Mouse (Mus musculus) embryonic facial prominence, embryonic 15.5 days (tissue): ENCODE measurements around the gene Nrg3. TPM values are rescaled to one million over a fixed set of nuclear protein-coding genes. Genes with fewer than 3 reads are reported as not detected.
"Not testable (repeated sequence)": the region's sequence is repeated elsewhere in the genome, so short reads cannot be mapped to it uniquely, and the experiment has no call there.

Experiments
- ATAC-seq: fragments of 200-750 bp; cut with Nextera tagmentation; 2 replicates; pipeline ENCODE4 v1.8.0; 2017; ENCODE audit warnings: low read depth, moderate TSS enrichment; ENCODE audit not compliant: insufficient number of reproducible peaks, low FRiP score, low TSS enrichment
- H3K27ac ChIP-seq: fragments of 300-500 bp; sonication (generic); replicated peaks from 2 replicates; pipeline ENCODE4 v1.5.1; 2015; ENCODE audit warnings: mild to moderate bottlenecking, inconsistent platforms
- H3K27me3 ChIP-seq: fragments of 300-500 bp; sonication (generic); 2 replicates; pipeline ENCODE4 v1.6.1; 2015; ENCODE audit warnings: inconsistent platforms
- H3K36me3 ChIP-seq: fragments of 300-500 bp; sonication (generic); 2 replicates; pipeline ENCODE4 v1.6.1; 2015; ENCODE audit warnings: mild to moderate bottlenecking, inconsistent platforms
- H3K4me1 ChIP-seq: fragments of 300-500 bp; sonication (generic); 2 replicates; pipeline ENCODE4 v1.6.1; 2015; ENCODE audit warnings: inconsistent platforms
- H3K4me2 ChIP-seq: fragments of 300-500 bp; sonication (generic); replicated peaks from 2 replicates; pipeline ENCODE4 v1.6.1; 2015; ENCODE audit warnings: mild to moderate bottlenecking, inconsistent platforms
- H3K4me3 ChIP-seq: fragments of 300-500 bp; sonication (generic); replicated peaks from 2 replicates; pipeline ENCODE4 v1.5.1; 2015; ENCODE audit warnings: mild to moderate bottlenecking, inconsistent platforms
- H3K9ac ChIP-seq: fragments of 300-500 bp; sonication (generic); 2 replicates; pipeline ENCODE4 v1.6.1; 2015; ENCODE audit warnings: inconsistent platforms
- H3K9me3 ChIP-seq: fragments of 300-500 bp; sonication (generic); replicated peaks from 2 replicates; pipeline ENCODE4 v1.6.1; 2016; ENCODE audit warnings: inconsistent platforms
- whole genome bisulfite sequencing: fragments of 180-500 bp; shearing (Covaris S2); methylation state at CpG from one replicate; pipeline ENCODE4 v1.1.7; 2015; 5-methylcytosine and 5-hydroxymethylcytosine counted together
- microRNA-seq: library from miRNA; unstranded; fragments of <30 nt; microRNA quantifications from one replicate; pipeline ENCODE4, GENCODE M21; 2016; ENCODE audit warnings: borderline number of aligned reads
- polyA plus RNA-seq: library from polyadenylated mRNA; unstranded; fragments of >200 nt; fragmentation: Nextera tagmentation; extraction: Ambion mirVana; gene quantifications from 2 replicates; pipeline ENCODE4 v1.2.1, GENCODE M21; 2015

The Nrg3 gene
- polyA plus RNA-seq, 1 experiment from 2014 or later = 0.16 TPM

- WGBS = 66% methylated on average over 6 of the region's 6 CpGs
- no peak overlapping the region for H3K4me2 ChIP-seq
- no peak overlapping the region for H3K27ac ChIP-seq
- H3K36me3 ChIP-seq = no peaks in the 10 kb centered on the region
- no peak for ATAC-seq
- no peaks in the 10 kb centered on the region for H3K27me3 ChIP-seq
- no peak overlapping the region for H3K4me3 ChIP-seq
- H3K9ac ChIP-seq = no peak overlapping the region
- H3K4me1 ChIP-seq = no peaks in the 10 kb centered on the region
- H3K9me3 ChIP-seq = no peaks in the 10 kb centered on the region
Observed at GRCm38 (mm10) chr14:38433793-38434589, 1038.9 kb downstream of the Nrg3 start.

- no peaks in the 10 kb centered on the region for H3K4me1 ChIP-seq
- H3K36me3 ChIP-seq = no peaks in the 10 kb centered on the region
- H3K4me2 ChIP-seq = no peak overlapping the region
- no peaks in the 10 kb centered on the region for H3K27me3 ChIP-seq
- H3K9ac ChIP-seq = no peak overlapping the region
- H3K9me3 ChIP-seq = no peaks in the 10 kb centered on the region
- H3K27ac ChIP-seq = no peak overlapping the region
- no peak overlapping the region for H3K4me3 ChIP-seq
- no peak for ATAC-seq
Observed at GRCm38 (mm10) chr14:38374660-38375059, 1098.2 kb downstream of the Nrg3 start.

GRCm38 (mm10) chr14:38340967-38341366, 1131.9 kb downstream of the Nrg3 start:
- no peaks in the 10 kb centered on the region for H3K27me3 ChIP-seq
- ATAC-seq = no peak
- H3K4me2 ChIP-seq = no peak overlapping the region

GRCm38 (mm10) chr14:38322841-38323240, 1150.0 kb downstream of the Nrg3 start:
- not testable (repeated sequence) for ATAC-seq, H3K27ac ChIP-seq, H3K36me3 ChIP-seq, H3K9me3 ChIP-seq, H3K27me3 ChIP-seq, H3K4me2 ChIP-seq, H3K9ac ChIP-seq, H3K4me3 ChIP-seq, H3K4me1 ChIP-seq
- 71% methylated on average over 1 of the region's 1 CpGs for WGBS

More at GRCm38 (mm10) chr14:38340967-38341366, 1131.9 kb downstream of the Nrg3 start:
- Histone ChIP-seq H3K9me3 (no peaks in the 10 kb centered on the region), H3K4me1 (no peaks in the 10 kb centered on the region), H3K4me3 (no peak overlapping the region), H3K36me3 (no peaks in the 10 kb centered on the region), H3K27ac (no peak overlapping the region), H3K9ac (no peak overlapping the region)

- Histone ChIP-seq H3K4me3 (no peak overlapping the region), H3K4me1 (no peaks in the 10 kb centered on the region), H3K27me3 (no peaks in the 10 kb centered on the region), H3K4me2 (no peak overlapping the region), H3K9ac (no peak overlapping the region), H3K36me3 (no peaks in the 10 kb centered on the region), H3K27ac (no peak overlapping the region), H3K9me3 (0 out of 2 replicates have a peak, but pooled peaks cover 3% of the 10 kb centered on the region)
- no peak for ATAC-seq
- 95% methylated on average over 1 of the region's 1 CpGs for WGBS
Observed at GRCm38 (mm10) chr14:38320619-38321340, 1152.1 kb downstream of the Nrg3 start.

Small RNAs within 50 kb of the gene (microRNA-seq; reads per million reads assigned to microRNA genes)
- gene Gm27332 = not detected
